Mouse (Mus musculus) neutrophil, adult 5-6 weeks (primary cell): ENCODE data around the gene Myo18b. TPM values are rescaled to one million over a fixed set of nuclear protein-coding genes. Genes with fewer than 3 reads are reported as not detected.

Source experiments
- ATAC-seq: fragments of 151-379, 151-347 bp; 2 replicates; pipeline ENCODE4 v1.8.0; 2017; ENCODE audit warnings: mild to moderate bottlenecking, moderate TSS enrichment; ENCODE audit not compliant: insufficient number of reproducible peaks, poor library complexity, low FRiP score, severe bottlenecking; ENCODE audit errors: extremely low read depth
- total RNA-seq: library from RNA; stranded (forward); fragments of 200-1000 nt; gene quantifications from 2 replicates; pipeline ENCODE4 v1.2.3, GENCODE M21; 2017

The Myo18b gene
- total RNA-seq, 1 experiment from 2014 or later = 0.23 TPM

- ATAC-seq = no peak
These were observed 195.4 kb downstream of the Myo18b start for GRCm38 (mm10) chr5:112700794-112701193.

- ATAC-seq = no peak
These were observed 199.5 kb downstream of the Myo18b start for GRCm38 (mm10) chr5:112696683-112697082.

GRCm38 (mm10) chr5:112695254-112695711 is 200.9 kb downstream of the Myo18b start:
- ATAC-seq = no peak

- ATAC-seq = no peak
These were observed 202.8 kb downstream of the Myo18b start for GRCm38 (mm10) chr5:112693286-112693849.

- no peak for ATAC-seq
These were observed 208.9 kb downstream of the Myo18b start for GRCm38 (mm10) chr5:112687100-112687818.

GRCm38 (mm10) chr5:112686309-112687099 is 209.7 kb downstream of the Myo18b start:
- ATAC-seq = no peak

- ATAC-seq = no peak
These were observed 216.9 kb downstream of the Myo18b start for GRCm38 (mm10) chr5:112679251-112679650.

GRCm38 (mm10) chr5:112678153-112678552 is 218.0 kb downstream of the Myo18b start:
- ATAC-seq = no peak

- no peak for ATAC-seq
These were observed 221.4 kb downstream of the Myo18b start for GRCm38 (mm10) chr5:112674806-112675205.

GRCm38 (mm10) chr5:112672457-112672856 is 223.7 kb downstream of the Myo18b start:
- no peak for ATAC-seq

- ATAC-seq = no peak
These were observed 224.2 kb downstream of the Myo18b start for GRCm38 (mm10) chr5:112671961-112672360.

GRCm38 (mm10) chr5:112667153-112667552 is 229.0 kb downstream of the Myo18b start:
- ATAC-seq = no peak

GRCm38 (mm10) chr5:112665661-112666060 is 230.5 kb downstream of the Myo18b start:
- ATAC-seq = no peak

GRCm38 (mm10) chr5:112663701-112664100 is 232.5 kb downstream of the Myo18b start:
- ATAC-seq = no peak

GRCm38 (mm10) chr5:112660924-112661431 is 235.2 kb downstream of the Myo18b start:
- no peak for ATAC-seq

GRCm38 (mm10) chr5:112659295-112659694 is 236.9 kb downstream of the Myo18b start:
- no peak for ATAC-seq

GRCm38 (mm10) chr5:112656811-112657210 is 239.4 kb downstream of the Myo18b start:
- ATAC-seq = no peak

- ATAC-seq = no peak
These were observed 240.1 kb downstream of the Myo18b start for GRCm38 (mm10) chr5:112655986-112656541.

GRCm38 (mm10) chr5:112655529-112655928 is 240.6 kb downstream of the Myo18b start:
- no peak for ATAC-seq
